Mouse (Mus musculus) cerebellum, adult (tissue): ENCODE results near the gene Pdcl3.

ENCODE experiments used
- ATAC-seq: cut with Nextera tagmentation; 2 replicates; pipeline ENCODE4 v1.9.2; 2017; ENCODE audit warnings: mild to moderate bottlenecking, moderate library complexity, mixed read lengths; ENCODE audit not compliant: insufficient number of reproducible peaks, low FRiP score, low TSS enrichment

Gene Pdcl3

GRCm38 (mm10) chr1:38985308-38985707 lies at the start of gene Pdcl3:
Pdcl3 (plus strand) TSS chr1:38985608.
- no peak for ATAC-seq

- ATAC-seq, result peak; percentile 52; the same call in 1 of the 2 replicates
These were observed 48.6 kb upstream of the Pdcl3 start for GRCm38 (mm10) chr1:38936780-38937179.

GRCm38 (mm10) chr1:38938849-38939248 lies 46.6 kb upstream of the Pdcl3 start, which contains the start of gene Nms:
Nms (plus strand) TSS chr1:38939149.
- no peak for ATAC-seq

DNA sequence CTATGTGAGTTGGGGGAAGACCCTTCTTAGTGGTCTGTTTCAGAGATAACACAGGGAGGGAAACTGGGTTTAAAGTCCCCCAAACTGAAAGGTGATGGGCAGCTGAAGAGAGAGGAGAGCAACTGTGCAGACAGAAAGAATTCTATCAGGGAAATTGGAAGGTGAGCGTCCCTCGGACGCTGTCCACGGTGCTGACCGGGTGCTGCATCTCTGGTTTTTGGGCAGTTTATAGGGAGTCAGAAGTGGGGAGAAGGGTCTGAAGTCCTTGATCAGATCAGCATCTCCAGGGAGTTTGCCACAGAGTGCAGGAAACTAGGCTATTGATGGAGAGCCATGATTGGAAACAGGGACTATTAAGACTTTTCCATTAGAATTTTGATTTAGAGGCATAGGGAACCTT lies 45.8 kb upstream of the Pdcl3 start:
- ATAC-seq, result no peak

- ATAC-seq, result no peak
These were observed 29.0 kb upstream of the Pdcl3 start for GRCm38 (mm10) chr1:38956457-38956856.

- no peak for ATAC-seq
These were observed 16.3 kb upstream of the Pdcl3 start for GRCm38 (mm10) chr1:38969116-38969515.

DNA sequence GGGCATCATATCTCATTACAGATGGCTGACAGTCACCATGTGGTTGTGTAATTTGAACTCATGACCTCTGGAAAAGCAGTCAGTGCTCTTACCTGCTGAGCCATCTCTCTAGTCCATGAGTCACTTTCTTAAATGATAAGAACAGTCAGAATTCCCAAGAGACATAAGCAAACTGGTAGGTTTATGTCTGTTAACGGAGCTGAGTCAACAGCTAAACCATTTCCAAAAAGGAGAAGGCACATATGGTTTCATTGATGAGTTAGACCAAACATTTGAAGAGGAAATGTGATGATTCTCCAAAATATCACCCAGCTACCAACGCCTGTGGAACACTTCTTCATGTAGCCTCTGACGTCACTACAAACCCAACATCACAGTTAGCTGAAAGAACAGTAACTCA lies 13.7 kb upstream of the Pdcl3 start:
- no peak for ATAC-seq

DNA sequence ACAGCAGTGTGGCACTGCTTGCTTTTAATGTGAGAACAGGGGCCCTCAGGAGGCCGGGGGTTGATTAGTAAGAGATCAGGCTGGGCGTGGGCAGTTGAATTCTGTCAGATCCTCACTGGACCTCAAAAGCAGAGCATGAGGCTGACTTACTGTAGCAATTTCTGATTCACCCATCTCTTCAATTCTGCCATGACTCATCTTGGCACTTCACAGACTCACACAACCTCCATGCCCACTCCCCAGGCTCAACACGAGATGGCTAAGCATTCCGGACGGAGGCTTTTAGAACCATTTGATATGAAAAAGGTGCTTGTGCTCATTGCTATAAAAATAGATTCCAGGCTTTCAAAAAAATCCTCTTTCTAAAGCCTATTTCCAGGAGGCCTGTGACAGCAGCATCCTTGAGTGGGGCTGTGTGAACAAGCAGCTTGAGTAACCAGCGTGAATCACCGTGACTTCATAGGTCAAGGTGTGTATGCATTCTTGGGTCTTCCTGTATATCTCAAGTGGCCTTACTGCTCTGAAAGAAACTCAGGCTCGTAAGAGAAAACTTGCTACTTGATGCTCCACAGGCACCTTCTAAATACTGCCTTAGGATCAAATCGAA lies 12.3 kb upstream of the Pdcl3 start:
- ATAC-seq, result no peak

DNA sequence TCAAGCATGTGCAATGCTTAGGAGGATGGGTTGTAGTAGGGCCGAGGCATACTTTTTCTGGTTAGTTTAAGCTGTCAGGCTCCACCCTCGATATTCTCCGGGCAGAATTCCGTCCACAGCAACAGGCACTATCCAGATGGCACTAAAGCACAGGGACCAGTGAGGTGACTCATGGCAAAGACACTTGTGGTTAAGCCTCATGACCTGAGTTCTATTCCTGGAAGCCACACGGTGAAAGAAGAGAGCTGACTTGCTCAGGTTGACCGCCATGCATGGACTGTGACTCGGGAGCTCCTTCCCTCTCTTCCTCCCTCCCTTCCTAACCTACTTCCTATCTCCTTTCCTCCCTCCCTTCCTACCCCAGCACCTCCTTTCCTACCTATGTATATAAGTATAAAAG lies 5.5 kb upstream of the Pdcl3 start:
- no peak for ATAC-seq

- ATAC-seq, result no peak
These were observed 1.5 kb upstream of the Pdcl3 start for GRCm38 (mm10) chr1:38983870-38984269.

DNA sequence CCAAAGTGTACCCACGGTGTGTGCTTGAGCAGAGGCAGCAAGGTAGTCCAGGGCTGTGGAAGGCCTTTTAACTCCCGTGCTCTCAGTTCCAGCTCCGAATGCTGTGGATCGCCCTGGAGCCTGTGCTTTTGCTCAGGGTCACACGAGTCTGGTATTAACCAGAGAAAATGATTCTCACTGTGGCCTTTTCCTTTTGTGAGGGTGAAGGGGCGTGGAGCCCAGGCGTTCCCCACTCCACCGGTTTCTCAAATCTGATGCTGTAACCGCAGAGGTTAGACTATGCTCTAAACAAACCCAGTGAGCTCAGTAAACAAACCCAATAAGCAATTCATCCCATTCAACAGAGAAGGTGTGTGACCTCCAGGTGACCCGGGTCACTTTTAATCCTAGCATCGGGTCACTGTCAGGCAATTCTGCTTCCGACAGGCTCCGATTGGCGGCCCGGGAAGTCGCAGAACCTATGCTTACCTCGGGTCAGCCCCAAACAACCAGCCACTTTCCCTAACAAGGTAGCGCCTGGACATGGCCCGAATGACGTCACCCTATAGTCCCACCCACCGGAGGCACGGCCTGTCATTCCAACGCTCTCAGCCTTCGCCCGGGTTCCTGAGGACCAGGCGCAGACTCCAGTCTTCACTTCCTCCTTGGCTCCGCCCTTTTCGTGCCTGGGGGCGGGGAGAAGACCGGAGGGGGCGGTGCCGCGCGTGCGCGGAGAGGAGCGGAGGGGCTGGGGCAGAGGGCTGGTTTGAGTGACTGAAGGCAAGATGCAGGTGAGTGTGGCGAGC lies 1.9 kb downstream of the Pdcl3 start:
- ATAC-seq, result peak; percentile 99

- peak; percentile 84 for ATAC-seq
These were observed 2.4 kb downstream of the Pdcl3 start for GRCm38 (mm10) chr1:38987865-38988211.

- no peak for ATAC-seq
These were observed 2.9 kb downstream of the Pdcl3 start for GRCm38 (mm10) chr1:38988357-38988756.

- no peak for ATAC-seq
These were observed 7.0 kb downstream of the Pdcl3 start for GRCm38 (mm10) chr1:38992365-38992764.

GRCm38 (mm10) chr1:39001106-39001505 lies 15.7 kb downstream of the Pdcl3 start:
- ATAC-seq, result peak; percentile 60

GRCm38 (mm10) chr1:39005751-39006354 lies 20.4 kb downstream of the Pdcl3 start:
- ATAC-seq, result no peak

- no peak for ATAC-seq
These were observed 21.7 kb downstream of the Pdcl3 start for GRCm38 (mm10) chr1:39006830-39007829.

GRCm38 (mm10) chr1:39010583-39011021 lies 25.2 kb downstream of the Pdcl3 start:
- peak; percentile 56; the same call in 1 of the 2 replicates for ATAC-seq

- ATAC-seq, result no peak
These were observed 27.2 kb downstream of the Pdcl3 start for GRCm38 (mm10) chr1:39012576-39012975.

DNA sequence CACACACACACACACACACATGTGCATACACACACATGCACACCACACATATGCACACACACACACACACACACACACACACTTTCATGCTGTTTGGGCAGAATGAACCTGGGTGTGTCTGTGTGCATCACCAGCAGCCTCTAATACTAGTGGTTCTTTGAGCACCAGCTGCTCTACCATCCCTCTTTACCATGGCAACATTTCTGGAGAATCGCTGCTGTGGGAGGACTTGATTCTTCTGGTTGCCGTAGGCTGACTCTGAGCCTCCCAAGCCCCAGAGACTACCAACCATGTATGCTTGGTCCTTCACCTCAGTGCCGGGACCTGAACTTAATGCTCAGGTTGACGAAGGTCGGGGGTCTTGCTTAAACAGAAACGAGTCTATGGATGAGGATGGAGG lies 28.4 kb downstream of the Pdcl3 start:
- ATAC-seq, result no peak
